Comparison of ENCODE assay signal across 26 mouse cellular contexts in the genomic region with DNA sequence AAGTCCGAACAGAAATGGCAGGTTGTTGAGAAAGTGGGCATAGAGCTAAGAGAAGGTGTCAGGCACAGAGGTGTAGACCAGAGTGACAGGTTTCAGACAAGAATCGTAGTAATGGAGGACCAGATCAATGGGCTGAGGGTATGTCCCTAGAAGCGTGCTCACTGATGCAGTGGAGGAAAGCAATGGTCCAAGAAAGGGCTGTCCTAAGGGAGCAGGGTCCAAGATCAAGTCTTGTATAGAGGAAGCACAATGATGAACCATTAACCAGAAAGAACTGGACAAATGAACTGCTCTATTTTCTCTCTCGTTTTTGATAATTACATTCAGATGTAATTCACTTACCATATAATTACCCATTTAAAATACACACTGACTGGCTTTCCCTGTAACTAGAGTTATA. TPM values are rescaled to one million over a fixed set of nuclear protein-coding genes. Genes with fewer than 3 reads are reported as not detected.
DNase-seq lines count a peak whose midpoint lies in the region; ATAC-seq and TF ChIP-seq lines count a peak whose summit lies in the region.
"Had no signal": no experiment of that assay in that cellular context is flagged by ENCODE, and none has a peak within 500 bp of the region (broad histone marks: within the 10 kb centered on the region; RNA-seq: fewer than 3 reads in every experiment).

No protein-coding gene starts in this region.

- peaks cover 4% of the 10 kb centered on the region; the same call in 1 of the 2 replicates for H3K9me3 ChIP-seq in kidney, embryonic 14.5 days (ENCODE audit: control insufficient read depth, low read length)
- H3K9me3 ChIP-seq in midbrain, embryonic 11.5 days (ENCODE audit: control insufficient read depth, low read length): no peaks in the 10 kb centered on the region
- no peaks in the 10 kb centered on the region for H3K9me3 ChIP-seq in midbrain, embryonic 14.5 days (ENCODE audit: control insufficient read depth, low read length)
- H3K9me3 ChIP-seq: forebrain, embryonic 13.5 days; G1E had no signal

- H3K4me2 ChIP-seq in kidney, embryonic 14.5 days (replicated peaks; ENCODE audit: low read depth, low read length): no peak overlapping the region
- no peak overlapping the region for H3K4me2 ChIP-seq in midbrain, embryonic 11.5 days
- H3K4me2 ChIP-seq in midbrain, embryonic 14.5 days (ENCODE audit: low read length): no peak overlapping the region
- H3K4me2 ChIP-seq: embryonic facial prominence, embryonic 12.5 days; forebrain, embryonic 13.5 days had no signal

- WGBS in kidney, adult 2 months: 56% methylated on average over 4 of the region's 4 CpGs
- WGBS in kidney, embryonic 14.5 days: 91% methylated on average over 4 of the region's 4 CpGs
- 82% methylated on average over 4 of the region's 4 CpGs for WGBS in midbrain, embryonic 11.5 days
- WGBS in midbrain, embryonic 14.5 days: 85% methylated on average over 4 of the region's 4 CpGs

- H3K9ac ChIP-seq in kidney, embryonic 14.5 days (ENCODE audit: low read depth, low read length): no peak overlapping the region
- no peak overlapping the region for H3K9ac ChIP-seq in midbrain, embryonic 11.5 days (ENCODE audit: low read length)
- H3K9ac ChIP-seq in midbrain, embryonic 14.5 days (replicated peaks; ENCODE audit: low read length): no peak overlapping the region
- H3K9ac ChIP-seq: embryonic facial prominence, embryonic 12.5 days; forebrain, embryonic 13.5 days had no signal

- H3K27me3 ChIP-seq in kidney, adult 2 months (replicated peaks; ENCODE audit: control insufficient read depth, insufficient read depth, low read length): no peaks in the 10 kb centered on the region
- no peaks in the 10 kb centered on the region for H3K27me3 ChIP-seq in kidney, embryonic 14.5 days (ENCODE audit: control insufficient read depth, insufficient read depth, low read length)
- no peaks in the 10 kb centered on the region for H3K27me3 ChIP-seq in midbrain, embryonic 11.5 days (ENCODE audit: control insufficient read depth, insufficient read depth, low read length)
- H3K27me3 ChIP-seq in midbrain, embryonic 14.5 days (ENCODE audit: control insufficient read depth, insufficient read depth, low read length): no peaks in the 10 kb centered on the region
- H3K27me3 ChIP-seq: CH12.LX; embryonic facial prominence, embryonic 12.5 days; forebrain, embryonic 13.5 days; Patski had no signal

- TF ChIP-seq CTCF in kidney, adult 2 months (conservative IDR thresholded peaks at IDR 0.05; ENCODE audit: insufficient read depth, insufficient read length, low read depth, low read length): no peak

- TF ChIP-seq POLR2A in kidney, adult 2 months (IDR thresholded peaks at IDR 0.05; ENCODE audit: low read depth, low read length): no peak

- H3K4me1 ChIP-seq in kidney, adult 2 months (ENCODE audit: control insufficient read depth, insufficient read depth, low read length): peaks cover 14% of the 10 kb centered on the region; the same call in 1 of the 2 replicates
- H3K4me1 ChIP-seq in kidney, embryonic 14.5 days (ENCODE audit: control insufficient read depth, insufficient read depth, low read length): no peaks in the 10 kb centered on the region
- H3K4me1 ChIP-seq in midbrain, embryonic 11.5 days (ENCODE audit: control insufficient read depth, insufficient read depth, low read length): no peaks in the 10 kb centered on the region
- H3K4me1 ChIP-seq in midbrain, embryonic 14.5 days (ENCODE audit: control insufficient read depth, insufficient read depth, low read length): no peaks in the 10 kb centered on the region
- H3K4me1 ChIP-seq: embryonic facial prominence, embryonic 12.5 days; forebrain, embryonic 13.5 days had no signal

- peak; percentile 29 for DNase-seq in kidney, adult 11 months
- DNase-seq in kidney, postnatal 10 days: no peak
- DNase-seq in kidney, adult 2 months: peak; percentile 74
- DNase-seq in kidney, adult 9 months: peak; percentile 72
- DNase-seq in kidney, postnatal 4 days: no peak
- DNase-seq in midbrain, embryonic 11.5 days (ENCODE audit: low spot score, missing footprints): peak; percentile 69
- DNase-seq in midbrain, embryonic 14.5 days: no peak
- DNase-seq: adrenal gland, adult 8-10 months; adrenal gland, postnatal 14 days; adrenal gland, postnatal 36 days; B cell, adult 2 months; cerebellum, adult 11-12 months; cerebellum, adult 2 months; cerebellum, adult 9-10 months; cerebellum, postnatal 10 days; cerebellum, postnatal 25 days had no signal

- no peaks in the 10 kb centered on the region for H3K36me3 ChIP-seq in kidney, adult 2 months (ENCODE audit: control insufficient read depth, insufficient read depth, low read length)
- no peaks in the 10 kb centered on the region for H3K36me3 ChIP-seq in kidney, embryonic 14.5 days (ENCODE audit: control insufficient read depth, insufficient read depth, low read length)
- H3K36me3 ChIP-seq in midbrain, embryonic 11.5 days (ENCODE audit: control insufficient read depth, insufficient read depth, low read length): no peaks in the 10 kb centered on the region
- H3K36me3 ChIP-seq in midbrain, embryonic 14.5 days (ENCODE audit: control insufficient read depth, insufficient read depth, low read length): no peaks in the 10 kb centered on the region
- H3K36me3 ChIP-seq: embryonic facial prominence, embryonic 10.5 days; embryonic facial prominence, embryonic 12.5 days; G1E had no signal

- H3K27ac ChIP-seq in kidney, adult 2 months (ENCODE audit: insufficient read depth, low read depth, low read length): no peak overlapping the region
- no peak overlapping the region for H3K27ac ChIP-seq in kidney, embryonic 14.5 days (ENCODE audit: low read depth, low read length)
- H3K27ac ChIP-seq in midbrain, embryonic 11.5 days (ENCODE audit: low read depth, low read length): no peak overlapping the region
- no peak overlapping the region for H3K27ac ChIP-seq in midbrain, embryonic 14.5 days (replicated peaks; ENCODE audit: low read depth, low read length)
- H3K27ac ChIP-seq: embryonic facial prominence, embryonic 10.5 days; embryonic facial prominence, embryonic 12.5 days; forebrain, embryonic 13.5 days had no signal

- ATAC-seq in kidney, embryonic 14.5 days (ENCODE audit: low FRiP score, low TSS enrichment): no peak
- no peak for ATAC-seq in midbrain, embryonic 11.5 days (ENCODE audit: low FRiP score)
- no peak for ATAC-seq in midbrain, embryonic 14.5 days (ENCODE audit: low FRiP score, low TSS enrichment)
- ATAC-seq: activated CD4-positive, CD25-positive, alpha-beta regulatory T cell, adult 4 months; CD4-positive, CD25-positive, alpha-beta regulatory T cell, adult 4 months; forebrain, embryonic 13.5 days; Patski had no signal

- no peak overlapping the region for H3K4me3 ChIP-seq in kidney, adult 2 months (ENCODE audit: insufficient read depth, low read depth, low read length)
- H3K4me3 ChIP-seq in kidney, embryonic 14.5 days (ENCODE audit: low read length): no peak overlapping the region
- no peak overlapping the region for H3K4me3 ChIP-seq in midbrain, embryonic 11.5 days (ENCODE audit: low read depth, low read length)
- H3K4me3 ChIP-seq in midbrain, embryonic 14.5 days (replicated peaks; ENCODE audit: low read depth, low read length): no peak overlapping the region
- H3K4me3 ChIP-seq: embryonic facial prominence, embryonic 10.5 days; embryonic facial prominence, embryonic 12.5 days; forebrain, embryonic 13.5 days had no signal

RNA-seq across cellular contexts. Expression of gene Npas2, which starts 11.6 kb away (rescaled TPM):
- polyA plus RNA-seq in kidney, adult 2 months (2012; rRNA removed): 4.4 and 4.5 TPM in 2 replicates
- polyA plus RNA-seq in kidney, embryonic 14.5 days (2014; fragmentation: Nextera tagmentation; extraction: Ambion mirVana): 0.41 and 0.70 TPM in 2 replicates
- 0.05 and 0.10 TPM in 2 replicates for polyA plus RNA-seq in midbrain, embryonic 11.5 days (2014; fragmentation: Nextera tagmentation; extraction: Ambion mirVana)
- 0.33 and 0.42 TPM in 2 replicates for polyA plus RNA-seq in midbrain, embryonic 14.5 days (2014; fragmentation: Nextera tagmentation; extraction: Ambion mirVana)
- polyA plus RNA-seq: forebrain, embryonic 11.5 days; G1E had no signal

Comparison
In these comparisons a context has a peak if more than half of its experiments do, and no peak if none do; other contexts are left out.
1. DNase-seq: peak in kidney, adult 11 months (single experiment), kidney, adult 2 months (single experiment), kidney, adult 9 months (single experiment) and midbrain, embryonic 11.5 days (single experiment); none in kidney, postnatal 10 days (single experiment), kidney, postnatal 4 days (0 of 2) and midbrain, embryonic 14.5 days (single experiment).